Mouse (Mus musculus) intestine, postnatal 0 days (tissue): ENCODE results near the gene Ptk7. TPM values are rescaled to one million over a fixed set of nuclear protein-coding genes. Genes with fewer than 3 reads are reported as not detected.

Experiments
- ATAC-seq: fragments of 200-750 bp; cut with Nextera tagmentation; 2 replicates; pipeline ENCODE4 v1.8.0; 2017; ENCODE audit warnings: mild to moderate bottlenecking, moderate TSS enrichment, moderate library complexity
- H3K27ac ChIP-seq: fragments of 300-500 bp; sonication (generic); 2 replicates; pipeline ENCODE4 v1.5.1; 2014; ENCODE audit warnings: mild to moderate bottlenecking, low read depth, low read length, moderate library complexity
- H3K27me3 ChIP-seq: fragments of 300-500 bp; sonication (generic); replicated peaks from 2 replicates; pipeline ENCODE4 v1.6.1; 2014; ENCODE audit warnings: low read length, mixed read lengths; ENCODE audit not compliant: control insufficient read depth, insufficient read depth
- H3K36me3 ChIP-seq: fragments of 300-500 bp; sonication (generic); 2 replicates; pipeline ENCODE4 v1.6.1; 2014; ENCODE audit warnings: mild to moderate bottlenecking, moderate library complexity; ENCODE audit not compliant: control insufficient read depth, insufficient read depth
- H3K4me1 ChIP-seq: fragments of 300-500 bp; sonication (generic); replicated peaks from 2 replicates; pipeline ENCODE4 v1.6.1; 2014; ENCODE audit warnings: antibody characterized with exemption, low read length, mixed read lengths; ENCODE audit not compliant: control insufficient read depth, insufficient read depth
- H3K4me2 ChIP-seq: fragments of 300-500 bp; sonication (generic); replicated peaks from 2 replicates; pipeline ENCODE4 v1.6.1; 2014; ENCODE audit warnings: low read depth, mild to moderate bottlenecking, moderate library complexity
- H3K4me3 ChIP-seq: fragments of 300-500 bp; sonication (generic); 2 replicates; pipeline ENCODE4 v1.5.1; 2014; ENCODE audit warnings: low read depth, low read length
- H3K9ac ChIP-seq: fragments of 300-500 bp; sonication (generic); 2 replicates; pipeline ENCODE4 v1.6.1; 2014; ENCODE audit warnings: mild to moderate bottlenecking, low read depth, low read length
- H3K9me3 ChIP-seq: fragments of 300-500 bp; sonication (generic); 2 replicates; pipeline ENCODE4 v1.6.1; 2016; ENCODE audit warnings: mixed run types; ENCODE audit not compliant: control insufficient read depth
- CTCF ChIP-seq: sonication (generic); IDR thresholded peaks from 2 replicates; pipeline ENCODE4 v1.5.1; 2016; ENCODE audit warnings: low read depth, mild to moderate bottlenecking, control low read depth, antibody characterized with exemption, moderate library complexity
- WGBS: fragments of 180-500 bp; shearing (Covaris S2); extraction: QIAGEN DNeasy Blood & Tissue Kit; methylation state at CpG from one replicate; pipeline ENCODE4 v1.1.7; 2014; 5-methylcytosine and 5-hydroxymethylcytosine counted together
- polyA plus RNA-seq: library from polyadenylated mRNA; unstranded; fragments of >200 nt; fragmentation: Nextera tagmentation; extraction: Ambion mirVana; gene quantifications from 2 replicates; pipeline ENCODE4 v1.2.1, GENCODE M21; 2015

The Ptk7 gene
- polyA plus RNA-seq, 1 experiment from 2014 or later = 14.7 TPM

DNA sequence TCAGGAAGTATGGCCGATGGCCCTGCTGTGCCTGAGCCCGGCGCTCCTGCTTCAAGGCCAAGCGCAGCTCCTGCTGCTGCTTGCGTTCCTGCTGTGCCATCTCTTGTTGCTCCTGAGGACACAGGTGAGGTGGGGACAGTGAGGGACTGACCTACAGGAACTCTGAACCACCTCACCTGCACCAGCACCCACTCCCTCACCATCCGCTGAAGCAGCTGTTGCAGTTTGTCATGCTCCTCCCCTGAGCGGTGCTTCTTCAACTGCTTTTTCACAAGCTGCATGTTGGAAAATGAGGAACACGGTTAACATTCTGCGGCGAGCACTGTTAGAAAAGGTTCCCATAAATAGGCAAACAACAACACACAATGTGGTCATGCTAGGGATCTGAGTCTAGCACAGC is 40.6 kb upstream of the Ptk7 start:
- no peaks in the 10 kb centered on the region for H3K27me3 ChIP-seq
- ATAC-seq = no peak
- H3K4me1 ChIP-seq = 0 out of 2 replicates have a peak, but pooled peaks cover 3% of the 10 kb centered on the region
- peaks cover 34% of the 10 kb centered on the region for H3K36me3 ChIP-seq
- no peak overlapping the region for H3K27ac ChIP-seq
- TF ChIP-seq CTCF = no peak
- 96% methylated on average over 10 of the region's 10 CpGs for WGBS
- H3K9me3 ChIP-seq = no peaks in the 10 kb centered on the region
- H3K9ac ChIP-seq = no peak overlapping the region
- H3K4me2 ChIP-seq = no peak overlapping the region
- H3K4me3 ChIP-seq = no peak overlapping the region

GRCm38 (mm10) chr17:46667712-46668111 is 38.4 kb upstream of the Ptk7 start:
- Histone ChIP-seq H3K4me1 (no peaks in the 10 kb centered on the region), H3K9ac (no peak overlapping the region), H3K36me3 (peaks cover 52% of the 10 kb centered on the region), H3K9me3 (no peaks in the 10 kb centered on the region), H3K27ac (no peak overlapping the region), H3K4me2 (no peak overlapping the region), H3K27me3 (no peaks in the 10 kb centered on the region), H3K4me3 (no peak overlapping the region)
- WGBS = 87% methylated on average over 16 of the region's 16 CpGs
- TF ChIP-seq CTCF = no peak
- no peak for ATAC-seq

DNA sequence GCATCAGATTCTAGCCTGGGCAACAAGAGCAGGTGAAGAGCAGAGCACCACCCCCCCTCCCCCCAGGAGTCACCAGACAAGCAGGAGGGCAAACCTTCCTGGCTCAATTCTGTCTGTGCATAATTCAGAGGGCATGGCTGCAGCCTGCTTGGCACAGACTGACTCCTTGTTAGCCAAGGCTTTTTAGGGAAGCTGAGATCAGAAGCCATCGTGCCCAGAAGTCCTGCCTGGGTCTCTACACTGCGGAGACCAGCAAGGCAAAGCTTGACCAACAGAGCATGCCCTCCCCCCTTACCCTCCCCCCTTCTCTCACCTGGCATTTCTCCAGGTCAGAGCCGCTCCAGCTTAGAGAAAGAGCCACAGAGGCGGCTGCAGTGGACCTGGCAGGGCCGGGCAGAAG is 33.4 kb upstream of the Ptk7 start:
- no peak overlapping the region for H3K4me3 ChIP-seq
- no peaks in the 10 kb centered on the region for H3K9me3 ChIP-seq
- TF ChIP-seq CTCF = no peak
- H3K4me2 ChIP-seq = no peak overlapping the region
- peaks cover 83% of the 10 kb centered on the region for H3K36me3 ChIP-seq
- 86% methylated on average over 5 of the region's 5 CpGs for WGBS
- H3K27ac ChIP-seq = no peak overlapping the region
- no peaks in the 10 kb centered on the region for H3K4me1 ChIP-seq
- ATAC-seq = no peak
- no peaks in the 10 kb centered on the region for H3K27me3 ChIP-seq
- no peak overlapping the region for H3K9ac ChIP-seq

DNA sequence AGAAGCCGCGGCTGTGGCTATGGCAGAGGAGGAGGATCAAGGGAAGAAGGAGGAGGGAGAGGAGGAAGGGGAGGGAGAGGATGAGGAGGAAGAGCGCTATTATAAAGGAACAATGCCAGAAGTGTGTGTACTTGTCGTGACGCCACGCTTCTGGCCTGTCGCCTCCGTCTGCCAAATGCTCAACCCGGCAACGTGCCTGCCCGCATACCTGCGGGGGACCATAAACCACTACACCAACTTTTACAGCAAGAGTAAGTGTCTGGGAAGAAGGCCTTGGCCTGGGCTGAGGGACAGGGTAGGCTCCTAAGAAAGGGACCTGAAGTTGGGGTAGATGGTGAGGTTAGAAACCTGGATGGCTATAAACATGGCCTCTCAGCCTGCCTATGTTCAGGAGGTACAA is 32.7 kb upstream of the Ptk7 start:
- Histone ChIP-seq H3K27ac (no peak overlapping the region), H3K27me3 (no peaks in the 10 kb centered on the region), H3K9me3 (no peaks in the 10 kb centered on the region), H3K4me1 (no peaks in the 10 kb centered on the region), H3K4me3 (no peak overlapping the region), H3K36me3 (peaks cover 86% of the 10 kb centered on the region), H3K9ac (no peak overlapping the region), H3K4me2 (no peak overlapping the region)
- WGBS = 91% methylated on average over 12 of the region's 12 CpGs
- no peak for ATAC-seq
- TF ChIP-seq CTCF = no peak

DNA sequence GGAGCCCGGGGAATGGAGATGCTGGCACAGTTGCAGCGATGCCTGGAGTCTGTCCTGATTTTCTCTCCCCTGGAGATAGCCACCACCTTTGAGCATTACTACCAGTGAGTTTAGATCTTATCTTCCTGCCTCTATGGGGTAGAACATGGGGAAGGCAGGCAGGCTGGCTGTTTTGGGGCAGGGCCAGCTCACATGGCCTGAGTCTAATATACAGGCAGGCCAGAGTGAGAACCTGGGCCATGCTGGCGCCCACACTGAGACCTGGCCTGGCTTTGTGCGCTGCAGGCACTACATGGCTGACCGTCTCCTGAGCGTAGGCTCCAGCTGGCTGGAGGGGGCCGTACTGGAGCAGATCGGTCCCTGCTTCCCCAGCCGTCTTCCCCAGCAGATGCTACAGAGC is 32.0 kb upstream of the Ptk7 start:
- ATAC-seq = no peak
- H3K27ac ChIP-seq = no peak overlapping the region
- TF ChIP-seq CTCF = no peak
- H3K9ac ChIP-seq = no peak overlapping the region
- peaks cover 91% of the 10 kb centered on the region for H3K36me3 ChIP-seq
- no peak overlapping the region for H3K4me3 ChIP-seq
- 94% methylated on average over 9 of the region's 9 CpGs for WGBS
- no peak overlapping the region for H3K4me2 ChIP-seq
- no peaks in the 10 kb centered on the region for H3K27me3 ChIP-seq
- H3K9me3 ChIP-seq = no peaks in the 10 kb centered on the region
- no peaks in the 10 kb centered on the region for H3K4me1 ChIP-seq

- Histone ChIP-seq H3K36me3 (peaks cover 74% of the 10 kb centered on the region), H3K9me3 (no peaks in the 10 kb centered on the region), H3K4me3 (no peak overlapping the region), H3K4me1 (no peaks in the 10 kb centered on the region), H3K27ac (no peak overlapping the region; the same call in 1 of the 2 replicates), H3K27me3 (no peaks in the 10 kb centered on the region), H3K9ac (no peak overlapping the region), H3K4me2 (no peak overlapping the region)
- 75% methylated on average over 6 of the region's 6 CpGs for WGBS
- TF ChIP-seq CTCF = no peak
- no peak for ATAC-seq
These were observed 26.8 kb upstream of the Ptk7 start for GRCm38 (mm10) chr17:46656054-46656453.
